Mouse (Mus musculus): ENCODE measurements around the gene Gtpbp10. TPM values are rescaled to one million over a fixed set of nuclear protein-coding genes. Genes with fewer than 3 reads are reported as not detected.
A peak's percentile ranks its signal among the peaks of the same experiment; 100 is the strongest.

The Gtpbp10 gene
- 19.4 TPM in 2 replicates for polyA plus RNA-seq (2015; fragmentation: Nextera tagmentation; extraction: Ambion mirVana)

DNA sequence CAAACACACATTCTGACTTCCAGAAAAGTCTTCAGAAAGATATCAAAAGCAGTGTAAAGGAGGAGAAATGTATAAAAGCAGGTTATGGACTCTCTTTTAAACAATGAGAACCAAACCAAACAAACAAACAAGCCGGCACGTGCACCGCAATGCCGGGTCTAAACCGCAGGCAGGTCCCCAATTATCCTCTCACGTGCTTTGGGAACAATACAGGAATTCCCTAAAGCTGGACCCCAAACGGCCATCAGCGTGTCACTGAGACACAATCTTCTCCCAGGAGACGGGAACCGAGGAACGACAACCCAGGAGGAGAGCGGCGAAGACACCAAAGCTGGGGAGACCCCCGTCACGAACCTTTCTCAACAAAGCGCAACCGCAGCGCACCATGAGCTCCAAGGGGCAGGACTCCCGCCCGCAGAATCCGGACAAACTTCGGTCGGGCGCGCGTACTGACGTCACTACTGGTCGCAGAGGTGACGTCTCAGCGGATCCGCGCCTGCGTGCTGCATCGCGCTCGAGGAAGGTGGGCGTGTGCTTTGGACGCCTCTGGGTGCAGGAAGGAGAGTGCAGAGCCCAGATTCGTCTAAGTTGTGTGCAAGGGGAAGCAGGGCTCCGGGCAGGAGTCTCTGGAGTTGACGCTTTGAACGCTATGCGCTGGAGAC lies at the start of gene Gtpbp10:
Gtpbp10 (minus strand) TSS at position 460 of the 662 bp plus-strand sequence.
- Histone ChIP-seq H3K9me3 (replicated peaks) (no peaks in the 10 kb centered on the region), H3K27me3 (no peaks in the 10 kb centered on the region), H3K4me1 (peaks cover 5% of the 10 kb centered on the region), H3K4me2 (replicated peaks) (peak within 1 kb of the TSS; percentile 48), H3K9ac (peak within 1 kb of the TSS; percentile 84), H3K27ac (replicated peaks) (peak within 1 kb of the TSS; percentile 71), H3K36me3 (peaks cover 10% of the 10 kb centered on the region), H3K4me3 (replicated peaks) (peak within 1 kb of the TSS; percentile 80)
- peak; percentile 99 for ATAC-seq (ENCODE audit: insufficient number of reproducible peaks, low FRiP score, low TSS enrichment, low read depth)
- WGBS = 0% methylated on average over 43 of the region's 43 CpGs

- Histone ChIP-seq H3K36me3 (no peaks in the 10 kb centered on the region), H3K4me3 (replicated peaks) (no peak overlapping the region), H3K27ac (replicated peaks) (no peak overlapping the region), H3K4me2 (replicated peaks) (no peak overlapping the region), H3K4me1 (no peaks in the 10 kb centered on the region), H3K9me3 (replicated peaks) (no peaks in the 10 kb centered on the region), H3K27me3 (no peaks in the 10 kb centered on the region), H3K9ac (no peak overlapping the region)
- ATAC-seq (ENCODE audit: insufficient number of reproducible peaks, low FRiP score, low TSS enrichment, low read depth) = no peak
- 86% methylated on average over 3 of the region's 3 CpGs for WGBS
These were observed 28.3 kb upstream of the Gtpbp10 start for GRCm38 (mm10) chr5:5587686-5588085.

GRCm38 (mm10) chr5:5573749-5574317 lies 14.5 kb upstream of the Gtpbp10 start, which contains the start of gene Gm8773:
Gene Gm8773, plus strand, starts transcription at chr5:5573799.
- no peak; the same call in 1 of the 2 replicates for ATAC-seq (ENCODE audit: insufficient number of reproducible peaks, low FRiP score, low TSS enrichment, low read depth)
- no peak within 1 kb of the TSS for H3K27ac ChIP-seq (replicated peaks)
- H3K36me3 ChIP-seq = no peaks in the 10 kb centered on the region
- H3K4me3 ChIP-seq (replicated peaks) = peak within 1 kb of the TSS; percentile 54
- peak within 1 kb of the TSS; percentile 23; the same call in 1 of the 2 replicates for H3K9ac ChIP-seq
- H3K4me2 ChIP-seq (replicated peaks) = peak within 1 kb of the TSS; percentile 83
- WGBS = under 1% methylated on average over 24 of the region's 24 CpGs
- 0 out of 2 replicates have a peak, but pooled peaks cover 5% of the 10 kb centered on the region for H3K27me3 ChIP-seq
- no peaks in the 10 kb centered on the region for H3K9me3 ChIP-seq (replicated peaks)
- 0 out of 2 replicates have a peak, but pooled peaks cover 3% of the 10 kb centered on the region for H3K4me1 ChIP-seq

- no peaks in the 10 kb centered on the region for H3K9me3 ChIP-seq (replicated peaks)
- peaks cover 5% of the 10 kb centered on the region for H3K4me1 ChIP-seq
- H3K36me3 ChIP-seq = no peaks in the 10 kb centered on the region
- no peak overlapping the region for H3K9ac ChIP-seq
- no peaks in the 10 kb centered on the region for H3K27me3 ChIP-seq
- H3K27ac ChIP-seq (replicated peaks) = no peak overlapping the region
- no peak overlapping the region for H3K4me2 ChIP-seq (replicated peaks)
- H3K4me3 ChIP-seq (replicated peaks) = no peak overlapping the region
- no peak for ATAC-seq (ENCODE audit: insufficient number of reproducible peaks, low FRiP score, low TSS enrichment, low read depth)
- WGBS = 48% methylated on average over 3 of the region's 3 CpGs
These were observed 3.1 kb upstream of the Gtpbp10 start for GRCm38 (mm10) chr5:5562435-5562834.

GRCm38 (mm10) chr5:5561041-5561706 lies 1.8 kb upstream of the Gtpbp10 start:
- Histone ChIP-seq H3K9me3 (replicated peaks) (no peaks in the 10 kb centered on the region), H3K4me3 (replicated peaks) (no peak overlapping the region), H3K9ac (no peak overlapping the region), H3K4me1 (peaks cover 5% of the 10 kb centered on the region), H3K27ac (replicated peaks) (no peak overlapping the region), H3K36me3 (no peaks in the 10 kb centered on the region), H3K27me3 (no peaks in the 10 kb centered on the region), H3K4me2 (replicated peaks) (no peak overlapping the region)
- no peak for ATAC-seq (ENCODE audit: insufficient number of reproducible peaks, low FRiP score, low TSS enrichment, low read depth)
- 75% methylated on average over 4 of the region's 4 CpGs for WGBS

- Histone ChIP-seq H3K36me3 (peaks cover 4% of the 10 kb centered on the region), H3K4me1 (peaks cover 5% of the 10 kb centered on the region), H3K4me3 (replicated peaks) (peak overlapping the region; percentile 80), H3K27ac (replicated peaks) (peak overlapping the region; percentile 71; the same call in 1 of the 2 replicates), H3K4me2 (replicated peaks) (peak overlapping the region; percentile 48), H3K9me3 (replicated peaks) (no peaks in the 10 kb centered on the region), H3K27me3 (no peaks in the 10 kb centered on the region), H3K9ac (peak overlapping the region; percentile 84)
- WGBS = 37% methylated on average over 8 of the region's 8 CpGs
- no peak for ATAC-seq (ENCODE audit: insufficient number of reproducible peaks, low FRiP score, low TSS enrichment, low read depth)
These were observed 460 bp upstream of the Gtpbp10 start for GRCm38 (mm10) chr5:5559798-5560197.

DNA sequence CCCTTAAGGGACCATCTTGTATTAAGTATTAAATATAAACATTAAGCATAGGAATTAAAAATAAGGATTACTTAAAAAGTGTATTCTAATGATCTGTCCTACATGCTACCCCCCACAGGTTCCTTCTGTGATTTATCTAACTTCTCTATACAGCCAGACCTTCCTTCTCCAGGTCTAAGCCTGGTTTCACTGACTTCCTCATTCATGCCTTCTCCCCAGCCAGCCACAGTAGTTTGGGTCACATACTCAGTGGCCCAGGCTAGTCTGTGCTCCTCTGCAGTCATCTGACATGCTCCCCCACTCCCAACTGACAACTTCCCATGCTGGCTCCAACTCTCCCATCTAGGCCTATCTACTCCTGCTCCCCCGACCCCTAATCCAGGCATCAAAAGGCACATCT lies 8.2 kb downstream of the Gtpbp10 start:
- H3K4me3 ChIP-seq (replicated peaks) = no peak overlapping the region
- no peak overlapping the region for H3K4me2 ChIP-seq (replicated peaks)
- 97% methylated on average over 1 of the region's 1 CpGs for WGBS
- H3K9ac ChIP-seq = no peak overlapping the region
- H3K9me3 ChIP-seq (replicated peaks) = no peaks in the 10 kb centered on the region
- ATAC-seq (ENCODE audit: insufficient number of reproducible peaks, low FRiP score, low TSS enrichment, low read depth) = no peak
- no peak overlapping the region for H3K27ac ChIP-seq (replicated peaks)
- peaks cover 28% of the 10 kb centered on the region for H3K36me3 ChIP-seq
- H3K27me3 ChIP-seq = no peaks in the 10 kb centered on the region
- no peaks in the 10 kb centered on the region for H3K4me1 ChIP-seq

DNA sequence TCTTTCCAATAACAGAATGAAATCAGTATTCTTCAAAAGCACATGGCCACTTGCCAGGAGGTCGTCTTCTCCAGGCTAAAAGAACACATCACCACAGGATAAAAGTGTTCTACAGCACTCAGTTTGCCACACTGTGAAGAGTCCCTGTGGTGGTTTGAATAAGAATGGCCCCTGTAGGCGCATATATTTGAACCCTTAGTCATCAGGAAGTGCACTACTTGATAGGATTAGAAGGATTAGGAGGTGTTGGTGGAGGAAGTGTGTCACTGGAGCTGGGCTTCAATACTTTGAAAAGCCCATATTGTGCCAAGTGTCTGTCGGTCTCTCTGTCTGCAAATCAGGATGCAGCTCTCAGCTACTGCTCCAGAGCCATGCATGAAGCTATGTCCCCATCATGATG lies 19.0 kb downstream of the Gtpbp10 start:
- H3K4me2 ChIP-seq (replicated peaks) = no peak overlapping the region
- no peaks in the 10 kb centered on the region for H3K27me3 ChIP-seq
- H3K27ac ChIP-seq (replicated peaks) = no peak overlapping the region
- no peak overlapping the region for H3K4me3 ChIP-seq (replicated peaks)
- no peak for ATAC-seq (ENCODE audit: insufficient number of reproducible peaks, low FRiP score, low TSS enrichment, low read depth)
- H3K4me1 ChIP-seq = no peaks in the 10 kb centered on the region
- H3K36me3 ChIP-seq = peaks cover 48% of the 10 kb centered on the region
- no peaks in the 10 kb centered on the region for H3K9me3 ChIP-seq (replicated peaks)
- whole genome bisulfite sequencing = 66% methylated on average over 3 of the region's 3 CpGs
- H3K9ac ChIP-seq = no peak overlapping the region

- H3K27ac ChIP-seq (replicated peaks) = no peak overlapping the region
- H3K9me3 ChIP-seq (replicated peaks) = no peaks in the 10 kb centered on the region
- H3K4me1 ChIP-seq = no peaks in the 10 kb centered on the region
- no peak overlapping the region for H3K4me3 ChIP-seq (replicated peaks)
- no peak overlapping the region for H3K4me2 ChIP-seq (replicated peaks)
- H3K9ac ChIP-seq = no peak overlapping the region
- WGBS = 70% methylated on average over 3 of the region's 3 CpGs
- no peaks in the 10 kb centered on the region for H3K27me3 ChIP-seq
- H3K36me3 ChIP-seq = peaks cover 46% of the 10 kb centered on the region
- ATAC-seq (ENCODE audit: insufficient number of reproducible peaks, low FRiP score, low TSS enrichment, low read depth) = no peak
These were observed 19.6 kb downstream of the Gtpbp10 start for GRCm38 (mm10) chr5:5539771-5540170.

DNA sequence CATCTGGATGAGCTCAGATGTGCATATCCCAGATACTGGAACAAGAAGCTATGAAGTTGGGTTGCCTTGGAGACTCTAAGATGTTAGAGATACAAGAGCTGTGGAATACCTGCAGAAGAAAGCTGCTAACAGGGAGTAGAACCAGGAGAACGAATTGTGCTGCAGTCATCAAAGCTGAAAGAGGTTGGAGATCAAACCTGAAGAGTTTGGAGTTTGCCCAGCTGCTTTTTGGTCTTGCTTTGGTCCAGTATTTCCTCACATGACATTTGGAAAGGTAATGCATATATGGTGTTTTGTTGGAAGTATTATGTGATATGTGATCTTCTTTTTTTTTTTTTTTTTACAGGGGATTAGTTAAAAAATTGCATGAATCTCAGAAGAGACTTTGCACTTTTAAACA lies 23.2 kb downstream of the Gtpbp10 start:
- H3K27ac ChIP-seq (replicated peaks) = no peak overlapping the region
- WGBS = 94% methylated on average over 1 of the region's 1 CpGs
- no peak overlapping the region for H3K9ac ChIP-seq
- H3K4me3 ChIP-seq (replicated peaks) = no peak overlapping the region
- H3K27me3 ChIP-seq = no peaks in the 10 kb centered on the region
- H3K4me1 ChIP-seq = no peaks in the 10 kb centered on the region
- no peak overlapping the region for H3K4me2 ChIP-seq (replicated peaks)
- peaks cover 19% of the 10 kb centered on the region for H3K36me3 ChIP-seq
- no peaks in the 10 kb centered on the region for H3K9me3 ChIP-seq (replicated peaks)
- ATAC-seq (ENCODE audit: insufficient number of reproducible peaks, low FRiP score, low TSS enrichment, low read depth) = no peak

DNA sequence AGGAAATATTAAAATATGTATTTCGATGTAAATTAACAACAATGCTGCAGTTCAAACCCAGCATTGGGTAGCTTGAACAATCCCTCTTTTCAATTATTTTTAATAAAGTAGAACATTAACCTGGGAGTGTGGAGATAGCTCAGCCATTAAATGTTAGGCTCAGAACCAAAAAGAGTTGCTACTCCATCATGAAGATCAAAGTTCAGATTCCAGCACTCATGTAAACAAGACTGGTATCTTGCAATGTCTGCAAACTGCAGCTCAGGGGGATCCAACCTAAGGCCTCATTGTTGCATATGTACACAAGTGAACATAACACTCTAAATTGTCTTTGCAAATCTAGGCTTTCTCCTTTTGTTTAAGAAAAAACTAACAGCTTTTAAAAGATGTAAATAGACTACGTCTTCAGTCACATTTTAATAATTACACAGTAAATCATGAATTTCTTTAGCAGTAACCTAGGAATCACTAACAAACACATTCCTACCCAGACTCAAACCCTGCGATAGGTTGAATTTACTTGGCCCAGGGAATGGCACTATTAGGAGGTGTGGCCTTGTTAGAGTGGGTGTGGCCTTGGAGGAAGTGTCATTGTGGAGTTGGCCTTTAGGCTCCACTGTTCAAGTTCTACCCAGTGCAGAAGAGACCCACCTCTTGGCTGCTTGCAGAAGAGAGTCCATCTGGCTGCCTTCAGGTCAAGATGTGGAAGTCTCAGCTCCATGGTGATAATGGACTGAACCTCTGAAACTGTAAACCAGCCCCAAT lies 25.5 kb downstream of the Gtpbp10 start:
- Histone ChIP-seq H3K9me3 (replicated peaks) (no peaks in the 10 kb centered on the region), H3K4me1 (no peaks in the 10 kb centered on the region), H3K36me3 (peaks cover 8% of the 10 kb centered on the region), H3K4me3 (replicated peaks) (no peak overlapping the region), H3K9ac (no peak overlapping the region), H3K27me3 (no peaks in the 10 kb centered on the region), H3K4me2 (replicated peaks) (no peak overlapping the region), H3K27ac (replicated peaks) (no peak overlapping the region)
- no peak for ATAC-seq (ENCODE audit: insufficient number of reproducible peaks, low FRiP score, low TSS enrichment, low read depth)
- WGBS = 89% methylated on average over 3 of the region's 3 CpGs
